Mouse (Mus musculus) kidney, postnatal 36 days (tissue): ENCODE results near the gene Zfp609.
A peak's percentile ranks its signal among the peaks of the same experiment; 100 is the strongest.

ENCODE experiments used
- DNase-seq, 2 experiments: peaks; one replicate each; pipeline ENCODE4 v3.0.0; 2021 to 2022; ENCODE audit warnings: mixed read lengths in 2 of 2

Gene Zfp609

GRCm38 (mm10) chr9:65827344-65828015 is at the start of gene Zfp609:
Zfp609 (minus strand) TSS chr9:65827564.
- DNase-seq: peak; percentile 94 to 97

- DNase-seq: no peak
Measured at GRCm38 (mm10) chr9:65859656-65860055, 32.3 kb upstream of the Zfp609 start.

GRCm38 (mm10) chr9:65850203-65850602 is 22.8 kb upstream of the Zfp609 start:
- DNase-seq: no peak

- DNase-seq: no peak
Measured at GRCm38 (mm10) chr9:65848154-65848553, 20.8 kb upstream of the Zfp609 start.

- peak in 1 of 2 experiments; percentile 51 for DNase-seq
Measured at GRCm38 (mm10) chr9:65844421-65845165, 17.2 kb upstream of the Zfp609 start.

- no peak for DNase-seq
Measured at GRCm38 (mm10) chr9:65839841-65840240, 12.5 kb upstream of the Zfp609 start.

GRCm38 (mm10) chr9:65836916-65837315 is 9.6 kb upstream of the Zfp609 start:
- no peak for DNase-seq

DNA sequence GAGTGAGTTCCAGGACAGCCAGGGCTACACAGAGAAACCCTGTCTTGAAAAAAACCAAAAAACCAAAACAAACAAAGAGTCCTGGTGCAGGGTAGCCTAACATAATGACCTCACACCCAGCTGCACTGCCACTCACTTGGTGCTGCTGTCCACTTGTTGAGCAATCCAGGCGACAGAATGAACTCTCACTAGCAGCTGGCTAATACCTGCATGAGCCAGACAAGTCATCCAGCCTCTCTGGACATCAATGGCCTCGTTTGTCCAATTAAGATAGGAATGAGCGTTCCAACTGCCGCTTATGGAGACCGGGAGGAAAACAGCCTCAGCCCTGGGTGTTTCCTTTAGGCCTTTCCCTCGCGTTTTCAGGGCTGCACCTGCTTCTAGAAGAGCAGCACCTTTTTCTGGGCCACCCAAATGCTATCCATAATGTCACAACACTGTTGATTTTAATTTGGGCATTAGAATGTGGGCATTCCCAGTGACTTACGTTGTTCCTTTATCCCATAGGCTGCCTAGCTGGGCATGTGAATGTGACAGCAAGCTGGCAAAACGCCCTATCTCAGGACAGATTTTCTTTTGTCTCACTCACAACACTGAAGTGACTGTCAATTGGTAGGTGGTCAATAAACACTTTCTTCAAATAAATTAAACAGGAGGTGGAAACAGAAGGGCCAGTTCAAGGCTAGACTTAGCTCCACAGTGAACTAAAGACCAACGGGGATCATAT is 7.4 kb upstream of the Zfp609 start:
- DNase-seq: no peak

DNA sequence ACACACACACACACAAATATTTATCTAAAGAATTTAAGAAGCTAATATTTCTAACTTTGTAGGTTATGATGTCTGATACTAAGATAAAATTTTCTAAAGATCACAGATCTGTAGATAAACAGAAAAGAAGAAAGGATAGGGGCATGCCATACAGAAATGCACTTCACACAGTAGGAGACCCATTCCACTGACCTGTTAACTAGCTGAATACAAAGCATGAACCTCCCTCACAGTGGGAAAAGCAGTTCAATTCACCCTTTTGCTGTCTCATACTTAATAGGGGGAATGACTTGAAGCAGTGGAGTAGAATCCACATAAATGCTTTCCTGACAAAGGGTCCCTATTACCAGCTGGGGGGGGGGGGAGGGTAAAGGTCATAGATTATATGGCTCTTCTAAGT is 6.3 kb upstream of the Zfp609 start:
- no peak for DNase-seq

- DNase-seq: no peak
Measured at GRCm38 (mm10) chr9:65833230-65833629, 5.9 kb upstream of the Zfp609 start.

DNA sequence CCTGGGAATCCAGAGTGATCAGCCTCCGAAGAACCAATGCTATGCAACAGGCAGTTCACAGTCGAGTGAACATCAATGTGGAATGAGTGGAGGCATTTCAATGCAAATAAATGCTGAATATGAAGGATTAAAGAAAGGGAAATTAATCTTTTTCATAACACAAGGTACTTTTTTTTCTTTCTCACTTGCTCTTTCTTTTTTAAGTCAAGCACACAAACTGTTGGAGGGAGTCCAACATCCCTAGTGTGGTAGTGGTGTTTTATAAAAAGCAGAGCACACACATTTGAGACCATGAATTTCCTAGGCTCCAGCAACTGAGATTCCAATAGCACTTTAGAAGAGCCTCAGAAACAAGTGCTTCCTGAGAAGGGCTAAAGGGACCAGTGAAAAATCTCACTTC is 4.7 kb upstream of the Zfp609 start:
- no peak for DNase-seq

GRCm38 (mm10) chr9:65831164-65831563 is 3.8 kb upstream of the Zfp609 start:
- DNase-seq: no peak

DNA sequence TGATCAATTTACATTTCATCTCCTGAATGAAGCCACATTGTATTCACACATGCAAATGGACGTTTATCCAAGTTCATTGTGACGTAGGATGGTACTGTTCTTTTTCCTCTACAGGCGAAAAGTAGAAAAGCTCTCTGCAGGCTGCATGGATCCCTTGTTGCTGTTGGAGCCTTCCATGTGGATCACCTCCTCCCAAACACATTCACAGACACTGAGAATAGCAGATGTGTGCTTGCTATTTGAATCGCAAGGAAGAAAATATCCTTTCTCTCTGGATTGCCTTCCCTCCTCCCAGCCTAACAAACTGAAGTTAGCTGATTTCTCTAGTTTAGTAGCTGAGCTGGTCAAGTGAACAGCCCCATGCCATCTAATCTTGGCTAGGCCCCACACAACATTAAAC is 2.9 kb upstream of the Zfp609 start:
- no peak for DNase-seq

DNA sequence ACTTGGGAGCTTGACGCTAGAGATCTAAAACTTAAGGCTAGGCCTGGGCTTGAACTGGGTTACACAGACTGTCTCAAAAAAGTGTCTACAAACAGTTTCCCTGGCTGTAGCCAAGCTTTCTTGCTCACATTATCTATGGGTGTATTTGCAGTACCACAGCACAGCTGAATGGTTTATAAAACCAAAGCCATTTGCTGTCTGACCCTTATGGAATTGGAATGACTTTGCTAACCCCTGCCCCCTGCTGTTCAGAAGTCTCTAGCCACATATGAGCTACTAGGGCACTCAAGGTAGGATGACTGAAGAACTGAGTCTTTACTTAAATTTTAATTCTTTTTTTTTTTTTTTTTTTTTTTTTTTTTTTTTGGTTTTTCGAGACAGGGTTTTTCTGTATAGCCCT is 2.0 kb upstream of the Zfp609 start:
- peak; percentile 64 to 83 for DNase-seq

GRCm38 (mm10) chr9:65828511-65828910 is 1.1 kb upstream of the Zfp609 start:
- DNase-seq: no peak

- DNase-seq: no peak
Measured at GRCm38 (mm10) chr9:65828016-65828403, 646 bp upstream of the Zfp609 start.

- DNase-seq: peak; percentile 64 to 67
Measured at GRCm38 (mm10) chr9:65826588-65827343, 598 bp downstream of the Zfp609 start.

- no peak for DNase-seq
Measured at GRCm38 (mm10) chr9:65826226-65826587, 1.2 kb downstream of the Zfp609 start.

- no peak for DNase-seq
Measured at GRCm38 (mm10) chr9:65823716-65824462, 3.5 kb downstream of the Zfp609 start.

- no peak for DNase-seq
Measured at GRCm38 (mm10) chr9:65822011-65822410, 5.4 kb downstream of the Zfp609 start.

DNA sequence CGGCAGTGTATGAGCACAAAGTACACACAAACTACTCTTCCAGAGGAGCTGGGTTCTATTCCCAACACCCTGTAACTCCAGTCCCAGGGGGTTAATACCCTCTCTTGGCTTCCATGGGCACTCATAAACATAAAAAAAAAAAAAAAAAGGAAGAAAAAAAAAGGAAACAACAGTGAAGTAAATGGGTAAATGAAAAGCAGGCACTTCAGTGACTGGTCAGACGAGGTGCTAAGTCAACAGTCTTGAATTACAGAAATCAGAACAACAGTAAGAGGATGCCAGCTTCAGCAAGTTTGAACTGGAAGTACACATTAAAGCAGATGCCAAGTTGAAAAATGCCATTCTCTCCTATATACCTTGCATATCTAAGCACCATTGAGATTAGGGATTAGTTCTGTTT is 7.1 kb downstream of the Zfp609 start:
- no peak for DNase-seq

- no peak for DNase-seq
Measured at GRCm38 (mm10) chr9:65818402-65818801, 9.0 kb downstream of the Zfp609 start.
